Mouse (Mus musculus) erythroblast, embryonic 14.5 days (primary cell): ENCODE measurements around the gene Cacna2d3.

Source experiments
- GATA1 ChIP-seq: IDR thresholded peaks from 2 replicates; pipeline ENCODE4 v1.6.1; 2012; ENCODE audit warnings: low read length, inconsistent platforms, mixed read lengths
- TAL1 ChIP-seq: IDR thresholded peaks from 3 replicates; pipeline ENCODE4 v1.6.1; 2012; ENCODE audit warnings: low read length, inconsistent platforms, mixed read lengths

- no peak for TF ChIP-seq GATA1
- no peak for TF ChIP-seq TAL1
Observed at GRCm38 (mm10) chr14:29179397-29179888, 542.2 kb downstream of the Cacna2d3 start.
